Mouse (Mus musculus) intestine, embryonic 15.5 days (tissue): ENCODE results near the gene Hexim1. TPM values are rescaled to one million over a fixed set of nuclear protein-coding genes. Genes with fewer than 3 reads are reported as not detected.
A peak's percentile ranks its signal among the peaks of the same experiment; 100 is the strongest.

Experiments used
- ATAC-seq: fragments of 200-750 bp; cut with Nextera tagmentation; 2 replicates; pipeline ENCODE4 v1.8.0; 2017; ENCODE audit warnings: moderate TSS enrichment, moderate library complexity
- H3K27ac ChIP-seq: fragments of 300-500 bp; sonication (generic); 2 replicates; pipeline ENCODE4 v1.5.1; 2015; ENCODE audit warnings: mild to moderate bottlenecking, inconsistent platforms
- H3K27me3 ChIP-seq: fragments of 300-500 bp; sonication (generic); replicated peaks from 2 replicates; pipeline ENCODE4 v1.6.1; 2015; ENCODE audit warnings: inconsistent platforms
- H3K36me3 ChIP-seq: fragments of 300-500 bp; sonication (generic); 2 replicates; pipeline ENCODE4 v1.6.1; 2015; ENCODE audit warnings: inconsistent platforms
- H3K4me1 ChIP-seq: fragments of 300-500 bp; sonication (generic); replicated peaks from 2 replicates; pipeline ENCODE4 v1.6.1; 2015; ENCODE audit warnings: inconsistent platforms
- H3K4me2 ChIP-seq: fragments of 300-500 bp; sonication (generic); replicated peaks from 2 replicates; pipeline ENCODE4 v1.6.1; 2015; ENCODE audit warnings: mild to moderate bottlenecking, inconsistent platforms
- H3K4me3 ChIP-seq: fragments of 300-500 bp; sonication (generic); replicated peaks from 2 replicates; pipeline ENCODE4 v1.5.1; 2015; ENCODE audit warnings: inconsistent platforms
- H3K9ac ChIP-seq: fragments of 300-500 bp; sonication (generic); 2 replicates; pipeline ENCODE4 v1.6.1; 2015; ENCODE audit warnings: inconsistent platforms
- H3K9me3 ChIP-seq: fragments of 300-500 bp; sonication (generic); 2 replicates; pipeline ENCODE4 v1.6.1; 2016; ENCODE audit warnings: inconsistent platforms
- WGBS: fragments of 180-500 bp; shearing (Covaris S2); methylation state at CpG from one replicate; pipeline ENCODE4 v1.1.7; 2015; 5-methylcytosine and 5-hydroxymethylcytosine counted together
- polyA plus RNA-seq: library from polyadenylated mRNA; unstranded; fragments of >200 nt; fragmentation: Nextera tagmentation; extraction: Ambion mirVana; gene quantifications from 2 replicates; pipeline ENCODE4 v1.2.1, GENCODE M21; 2015

Gene Hexim1
- polyA plus RNA-seq, 1 experiment from 2014 or later: 4.1 TPM

GRCm38 (mm10) chr11:103132576-103133455 is 16.8 kb downstream of the Hexim1 start:
- Histone ChIP-seq H3K27ac (peak overlapping the region; percentile 96), H3K9ac (peak overlapping the region; percentile 98), H3K9me3 (no peaks in the 10 kb centered on the region), H3K27me3 (no peaks in the 10 kb centered on the region), H3K4me3 (peak overlapping the region; percentile 75), H3K4me1 (peaks cover 20% of the 10 kb centered on the region), H3K4me2 (peak overlapping the region; percentile 67), H3K36me3 (no peaks in the 10 kb centered on the region)
- ATAC-seq: peak; percentile 95
- under 1% methylated on average over 58 of the region's 58 CpGs for WGBS

GRCm38 (mm10) chr11:103133456-103134185 is 17.6 kb downstream of the Hexim1 start:
- Histone ChIP-seq H3K9me3 (no peaks in the 10 kb centered on the region), H3K27ac (peak overlapping the region; percentile 52), H3K4me3 (peak overlapping the region; percentile 32), H3K9ac (peak overlapping the region; percentile 37), H3K36me3 (no peaks in the 10 kb centered on the region), H3K4me1 (peaks cover 20% of the 10 kb centered on the region), H3K4me2 (peak overlapping the region; percentile 61), H3K27me3 (no peaks in the 10 kb centered on the region)
- WGBS: 46% methylated on average over 6 of the region's 6 CpGs
- ATAC-seq: no peak

GRCm38 (mm10) chr11:103134221-103134620 is 18.2 kb downstream of the Hexim1 start:
- Histone ChIP-seq H3K9me3 (no peaks in the 10 kb centered on the region), H3K36me3 (0 out of 2 replicates have a peak, but pooled peaks cover under 1% of the 10 kb centered on the region), H3K9ac (no peak overlapping the region), H3K4me3 (no peak overlapping the region), H3K4me1 (peaks cover 20% of the 10 kb centered on the region), H3K27ac (peak overlapping the region; percentile 52; the same call in 1 of the 2 replicates), H3K4me2 (0 out of 2 replicates have a peak overlapping the region, but pooled peaks have one; percentile 61), H3K27me3 (no peaks in the 10 kb centered on the region)
- ATAC-seq: no peak
- 63% methylated on average over 3 of the region's 3 CpGs for WGBS

- no peak overlapping the region for H3K27ac ChIP-seq
- no peaks in the 10 kb centered on the region for H3K27me3 ChIP-seq
- no peak overlapping the region for H3K4me2 ChIP-seq
- H3K36me3 ChIP-seq: 0 out of 2 replicates have a peak, but pooled peaks cover 4% of the 10 kb centered on the region
- peaks cover 25% of the 10 kb centered on the region for H3K4me1 ChIP-seq
- ATAC-seq: no peak
- H3K9ac ChIP-seq: no peak overlapping the region
- H3K9me3 ChIP-seq: no peaks in the 10 kb centered on the region
- H3K4me3 ChIP-seq: no peak overlapping the region
- 81% methylated on average over 8 of the region's 8 CpGs for WGBS
These were observed 20.1 kb downstream of the Hexim1 start for GRCm38 (mm10) chr11:103136039-103136577.

GRCm38 (mm10) chr11:103139951-103140762 is 24.1 kb downstream of the Hexim1 start:
- H3K4me2 ChIP-seq: peak overlapping the region; percentile 36; the same call in 1 of the 2 replicates
- ATAC-seq: no peak
- WGBS: 69% methylated on average over 14 of the region's 14 CpGs

GRCm38 (mm10) chr11:103140763-103141100 is 24.7 kb downstream of the Hexim1 start:
- WGBS: 20% methylated on average over 6 of the region's 6 CpGs

More at GRCm38 (mm10) chr11:103139951-103140762, 24.1 kb downstream of the Hexim1 start:
- Histone ChIP-seq H3K27me3 (no peaks in the 10 kb centered on the region), H3K9me3 (no peaks in the 10 kb centered on the region), H3K9ac (0 out of 2 replicates have a peak overlapping the region, but pooled peaks have one; percentile 3), H3K27ac (peak overlapping the region; percentile 96), H3K4me3 (no peak overlapping the region), H3K36me3 (0 out of 2 replicates have a peak, but pooled peaks cover 4% of the 10 kb centered on the region), H3K4me1 (peaks cover 45% of the 10 kb centered on the region)

GRCm38 (mm10) chr11:103141101-103141943 is 25.3 kb downstream of the Hexim1 start:
- Histone ChIP-seq H3K9ac (peak overlapping the region; percentile 28), H3K4me2 (peak overlapping the region; percentile 48), H3K27ac (peak overlapping the region; percentile 96), H3K4me3 (0 out of 2 replicates have a peak overlapping the region, but pooled peaks have one; percentile 3), H3K36me3 (0 out of 2 replicates have a peak, but pooled peaks cover 4% of the 10 kb centered on the region), H3K27me3 (no peaks in the 10 kb centered on the region), H3K9me3 (no peaks in the 10 kb centered on the region), H3K4me1 (peaks cover 48% of the 10 kb centered on the region)
- 12% methylated on average over 11 of the region's 11 CpGs for WGBS
- ATAC-seq: peak; percentile 88

More at GRCm38 (mm10) chr11:103140763-103141100, 24.7 kb downstream of the Hexim1 start:
- peak overlapping the region; percentile 36; the same call in 1 of the 2 replicates for H3K4me2 ChIP-seq
- no peaks in the 10 kb centered on the region for H3K9me3 ChIP-seq
- peak overlapping the region; percentile 96 for H3K27ac ChIP-seq
- H3K4me3 ChIP-seq: no peak overlapping the region
- peak; percentile 37 for ATAC-seq
- no peaks in the 10 kb centered on the region for H3K27me3 ChIP-seq
- H3K4me1 ChIP-seq: peaks cover 48% of the 10 kb centered on the region
- 0 out of 2 replicates have a peak, but pooled peaks cover 4% of the 10 kb centered on the region for H3K36me3 ChIP-seq
- H3K9ac ChIP-seq: no peak overlapping the region

- Histone ChIP-seq H3K4me1 (peaks cover 48% of the 10 kb centered on the region), H3K27me3 (no peaks in the 10 kb centered on the region), H3K4me3 (0 out of 2 replicates have a peak overlapping the region, but pooled peaks have one; percentile 3), H3K27ac (peak overlapping the region; percentile 96), H3K9me3 (no peaks in the 10 kb centered on the region), H3K36me3 (0 out of 2 replicates have a peak, but pooled peaks cover 4% of the 10 kb centered on the region), H3K4me2 (peak overlapping the region; percentile 48), H3K9ac (peak overlapping the region; percentile 28)
- ATAC-seq: no peak; the same call in 1 of the 2 replicates
- 29% methylated on average over 1 of the region's 1 CpGs for WGBS
These were observed 25.9 kb downstream of the Hexim1 start for GRCm38 (mm10) chr11:103141944-103142255.

- peak overlapping the region; percentile 20 for H3K4me3 ChIP-seq
- WGBS: 25% methylated on average over 8 of the region's 8 CpGs
These were observed 26.6 kb downstream of the Hexim1 start for GRCm38 (mm10) chr11:103142441-103143182.

More at GRCm38 (mm10) chr11:103142441-103143182, 26.6 kb downstream of the Hexim1 start:
- ATAC-seq: peak; percentile 45
- Histone ChIP-seq H3K9me3 (no peaks in the 10 kb centered on the region), H3K4me1 (peaks cover 51% of the 10 kb centered on the region), H3K36me3 (0 out of 2 replicates have a peak, but pooled peaks cover 4% of the 10 kb centered on the region), H3K27me3 (no peaks in the 10 kb centered on the region), H3K4me2 (peak overlapping the region; percentile 51), H3K27ac (peak overlapping the region; percentile 96), H3K9ac (no peak overlapping the region; the same call in 1 of the 2 replicates)
